Mouse (Mus musculus) lung, adult 2 months (tissue): ENCODE data around the gene Ptgdr.

Source experiments
- CTCF ChIP-seq: fragments of 200-500 bp; IDR thresholded peaks from 2 replicates; pipeline ENCODE4 v1.5.1; 2011; ENCODE audit warnings: mild to moderate bottlenecking, low read length, control low read depth; ENCODE audit not compliant: insufficient read depth
- POLR2A ChIP-seq: fragments of 200-500 bp; IDR thresholded peaks from 2 replicates; pipeline ENCODE4 v1.6.1; 2011; ENCODE audit warnings: low read depth, mild to moderate bottlenecking, control low read depth, low read length, borderline replicate concordance; ENCODE audit errors: extremely low read depth

DNA sequence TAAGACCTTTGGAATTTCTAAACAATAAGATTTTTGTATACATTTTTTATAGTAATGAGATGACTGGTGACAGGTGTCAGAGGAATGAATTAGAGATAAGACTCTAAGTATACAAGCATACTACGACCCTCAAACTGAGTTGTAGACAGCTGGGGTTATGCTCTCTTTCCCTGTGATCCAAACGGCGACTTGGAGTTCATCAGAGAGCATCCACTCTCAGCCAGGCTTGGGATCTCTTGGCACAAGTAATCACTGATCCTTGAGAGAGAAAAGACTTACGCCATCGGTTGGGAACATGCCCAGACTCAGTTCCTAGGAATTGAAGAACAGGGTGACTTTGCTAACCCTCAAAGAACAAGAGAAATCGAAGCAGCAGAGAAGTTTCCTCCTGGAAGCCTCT is 10.5 kb upstream of the Ptgdr start:
- TF ChIP-seq POLR2A (no peak), CTCF (no peak)
